Mouse (Mus musculus) lung, embryonic 16.5 days (tissue): ENCODE results near the gene Eml6. TPM values are rescaled to one million over a fixed set of nuclear protein-coding genes. Genes with fewer than 3 reads are reported as not detected.

Experiments used
- ATAC-seq: fragments of 200-750 bp; cut with Nextera tagmentation; 2 replicates; pipeline ENCODE4 v1.8.0; 2017; ENCODE audit warnings: low read depth, mild to moderate bottlenecking, moderate library complexity
- H3K27ac ChIP-seq: fragments of 300-500 bp; sonication (generic); 2 replicates; pipeline ENCODE4 v1.5.1; 2014; ENCODE audit warnings: mild to moderate bottlenecking, control low read depth, low read length
- H3K27me3 ChIP-seq: fragments of 300-500 bp; sonication (generic); 2 replicates; pipeline ENCODE4 v1.6.1; 2014; ENCODE audit warnings: low read depth, low read length, mixed read lengths; ENCODE audit not compliant: control insufficient read depth, insufficient read depth
- H3K36me3 ChIP-seq: fragments of 300-500 bp; sonication (generic); 2 replicates; pipeline ENCODE4 v1.6.1; 2014; ENCODE audit warnings: low read length; ENCODE audit not compliant: control insufficient read depth, insufficient read depth
- H3K4me1 ChIP-seq: fragments of 300-500 bp; sonication (generic); replicated peaks from 2 replicates; pipeline ENCODE4 v1.6.1; 2014; ENCODE audit warnings: low read length, mixed read lengths; ENCODE audit not compliant: control insufficient read depth, insufficient read depth
- H3K4me2 ChIP-seq: fragments of 300-500 bp; sonication (generic); 2 replicates; pipeline ENCODE4 v1.6.1; 2014; ENCODE audit warnings: low read depth, low read length, control low read depth
- H3K4me3 ChIP-seq: fragments of 300-500 bp; sonication (generic); 2 replicates; pipeline ENCODE4 v1.5.1; 2014; ENCODE audit warnings: mild to moderate bottlenecking, low read length, control low read depth
- H3K9ac ChIP-seq: fragments of 300-500 bp; sonication (generic); 2 replicates; pipeline ENCODE4 v1.6.1; 2014; ENCODE audit warnings: low read length, control low read depth
- H3K9me3 ChIP-seq: fragments of 300-500 bp; sonication (generic); 2 replicates; pipeline ENCODE4 v1.6.1; 2016; ENCODE audit warnings: low read length; ENCODE audit not compliant: control insufficient read depth
- WGBS: fragments of 180-500 bp; shearing (Covaris S2); extraction: QIAGEN DNeasy Blood & Tissue Kit; methylation state at CpG from one replicate; pipeline ENCODE4 v1.1.7; 2014; 5-methylcytosine and 5-hydroxymethylcytosine counted together
- polyA plus RNA-seq: library from polyadenylated mRNA; unstranded; fragments of >200 nt; fragmentation: Nextera tagmentation; extraction: Ambion mirVana; gene quantifications from 2 replicates; pipeline ENCODE4 v1.2.1, GENCODE M21; 2015

Gene Eml6
- polyA plus RNA-seq = 0.25 and 0.83 TPM in 2 replicates

GRCm38 (mm10) chr11:30025835-30026472 lies at the start of gene Eml6:
TSS of gene Eml6 (minus strand) at chr11:30026033.
- Histone ChIP-seq H3K27me3 (peaks cover 22% of the 10 kb centered on the region), H3K4me3 (peak within 1 kb of the TSS; percentile 72), H3K9ac (peak within 1 kb of the TSS; percentile 81), H3K4me2 (peak within 1 kb of the TSS; percentile 98), H3K27ac (peak within 1 kb of the TSS; percentile 59), H3K9me3 (no peaks in the 10 kb centered on the region), H3K4me1 (peaks cover 11% of the 10 kb centered on the region), H3K36me3 (no peaks in the 10 kb centered on the region)
- ATAC-seq = peak; percentile 100
- WGBS = under 1% methylated on average over 38 of the region's 39 CpGs

DNA sequence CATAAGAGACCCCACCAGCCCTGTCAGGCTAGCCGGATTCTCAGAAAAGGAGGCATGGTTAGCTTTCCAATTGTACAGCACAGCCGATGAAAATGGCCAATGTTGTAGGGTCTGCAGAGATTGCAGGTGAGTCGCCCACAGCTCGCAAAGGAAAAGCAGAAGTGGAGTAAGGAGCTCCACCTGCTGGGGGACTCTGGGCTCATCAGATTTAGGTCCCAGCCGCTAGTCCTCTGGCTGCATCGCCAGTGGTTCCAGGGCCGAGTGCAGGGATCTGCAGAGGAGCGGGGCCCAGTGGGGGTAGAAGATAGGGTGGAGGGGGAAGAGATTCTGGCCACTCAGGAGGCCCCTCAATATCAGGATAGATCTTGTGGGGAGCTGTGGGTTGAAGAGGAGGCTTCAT lies 31.5 kb upstream of the Eml6 start:
- no peaks in the 10 kb centered on the region for H3K36me3 ChIP-seq
- H3K27ac ChIP-seq = no peak overlapping the region
- H3K4me3 ChIP-seq = no peak overlapping the region
- WGBS = 30% methylated on average over 8 of the region's 8 CpGs
- H3K4me1 ChIP-seq = no peaks in the 10 kb centered on the region
- no peak for ATAC-seq
- no peak overlapping the region for H3K9ac ChIP-seq
- no peaks in the 10 kb centered on the region for H3K9me3 ChIP-seq
- H3K27me3 ChIP-seq = no peaks in the 10 kb centered on the region
- H3K4me2 ChIP-seq = no peak overlapping the region

DNA sequence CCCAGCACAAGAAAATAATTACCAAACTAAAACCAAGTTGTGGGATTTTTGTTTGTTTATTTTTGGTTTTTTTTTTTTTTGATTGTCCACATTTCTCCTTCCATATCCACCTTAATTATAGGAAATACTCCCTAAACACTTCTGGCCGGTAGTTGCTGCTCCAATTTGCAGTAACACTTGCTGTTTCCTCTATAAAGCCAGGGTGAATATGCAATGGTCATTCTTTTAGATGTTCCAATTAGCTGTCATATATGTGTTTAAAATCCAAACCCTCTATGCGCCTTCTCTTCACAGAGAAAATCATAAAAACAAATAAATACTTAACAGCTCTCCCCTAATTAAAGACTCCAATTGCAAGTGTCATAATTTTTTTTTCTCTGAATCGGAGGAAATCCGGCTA lies 689 bp downstream of the Eml6 start:
- Histone ChIP-seq H3K4me1 (peaks cover 11% of the 10 kb centered on the region), H3K27ac (no peak overlapping the region), H3K9ac (no peak overlapping the region), H3K9me3 (no peaks in the 10 kb centered on the region), H3K4me3 (peak overlapping the region; percentile 72), H3K4me2 (peak overlapping the region; percentile 98), H3K27me3 (peaks cover 22% of the 10 kb centered on the region), H3K36me3 (no peaks in the 10 kb centered on the region)
- 7% methylated on average over 4 of the region's 4 CpGs for WGBS
- no peak for ATAC-seq

DNA sequence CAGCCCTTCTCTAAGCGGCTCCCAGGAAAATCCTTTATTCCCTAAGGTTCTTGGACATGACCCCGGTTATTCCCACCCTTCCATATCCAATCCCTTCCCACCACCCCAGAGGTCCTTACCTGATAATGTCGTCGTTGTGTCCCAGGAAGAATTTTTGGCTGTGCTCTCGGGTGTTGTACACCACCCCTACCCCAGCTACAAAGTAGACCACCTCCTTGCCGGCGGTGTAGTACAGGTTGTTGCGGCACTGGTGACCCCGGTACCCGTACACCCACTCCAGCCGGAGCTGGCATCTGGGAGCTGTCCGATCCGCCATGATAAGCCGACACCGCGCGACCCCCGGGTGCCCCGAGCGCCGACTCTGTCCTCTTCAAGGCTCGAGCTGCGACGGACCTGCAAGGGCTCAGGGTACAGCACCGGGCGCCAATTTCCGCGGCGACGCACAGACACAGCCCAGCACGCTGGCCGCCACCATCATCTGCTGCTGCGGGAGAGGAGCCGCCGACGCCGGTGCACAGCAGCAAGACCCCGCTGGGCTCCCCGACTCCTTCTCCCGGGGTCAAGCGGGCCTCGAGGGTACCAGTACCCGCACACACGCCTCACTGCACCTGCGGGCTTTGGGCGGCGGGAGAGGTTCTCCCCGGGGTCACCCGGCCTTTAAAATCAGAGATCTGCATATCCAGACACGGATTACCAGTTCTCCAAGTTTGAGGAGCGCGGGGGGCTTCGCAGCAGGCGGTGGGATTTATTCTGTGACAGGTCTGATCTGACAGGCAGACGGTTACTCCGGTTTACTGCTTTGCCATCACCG lies 1.4 kb downstream of the Eml6 start:
- ATAC-seq = no peak
- Histone ChIP-seq H3K9ac (peak overlapping the region; percentile 61), H3K4me2 (peak overlapping the region; percentile 98), H3K27ac (no peak overlapping the region), H3K36me3 (no peaks in the 10 kb centered on the region), H3K9me3 (no peaks in the 10 kb centered on the region), H3K4me3 (peak overlapping the region; percentile 72), H3K4me1 (peaks cover 11% of the 10 kb centered on the region), H3K27me3 (peaks cover 22% of the 10 kb centered on the region)
- under 1% methylated on average over 56 of the region's 57 CpGs for WGBS

DNA sequence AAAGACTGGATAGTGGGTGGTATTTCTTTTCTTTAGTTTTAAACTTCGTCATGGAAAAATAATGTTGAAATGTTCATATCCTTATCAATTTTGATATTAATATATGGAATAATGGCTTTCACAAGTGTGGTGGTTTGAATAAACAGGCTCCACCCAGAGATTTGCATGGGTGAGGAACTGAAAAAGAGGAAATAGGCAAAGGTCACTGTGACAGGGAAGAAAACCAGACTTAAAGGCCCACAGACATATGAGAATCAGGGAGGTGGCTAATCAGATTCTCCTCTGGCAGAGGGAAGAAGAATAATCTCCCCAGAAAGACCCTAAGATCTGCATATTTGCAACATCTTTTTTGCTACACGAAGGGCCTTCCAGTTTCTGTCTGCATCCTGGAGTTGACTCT lies 39.6 kb downstream of the Eml6 start:
- no peaks in the 10 kb centered on the region for H3K36me3 ChIP-seq
- no peak overlapping the region for H3K27ac ChIP-seq
- no peak for ATAC-seq
- no peaks in the 10 kb centered on the region for H3K9me3 ChIP-seq
- no peak overlapping the region for H3K4me2 ChIP-seq
- H3K4me3 ChIP-seq = no peak overlapping the region
- no peak overlapping the region for H3K9ac ChIP-seq
- 62% methylated on average over 2 of the region's 2 CpGs for WGBS
- no peaks in the 10 kb centered on the region for H3K4me1 ChIP-seq
- H3K27me3 ChIP-seq = no peaks in the 10 kb centered on the region

DNA sequence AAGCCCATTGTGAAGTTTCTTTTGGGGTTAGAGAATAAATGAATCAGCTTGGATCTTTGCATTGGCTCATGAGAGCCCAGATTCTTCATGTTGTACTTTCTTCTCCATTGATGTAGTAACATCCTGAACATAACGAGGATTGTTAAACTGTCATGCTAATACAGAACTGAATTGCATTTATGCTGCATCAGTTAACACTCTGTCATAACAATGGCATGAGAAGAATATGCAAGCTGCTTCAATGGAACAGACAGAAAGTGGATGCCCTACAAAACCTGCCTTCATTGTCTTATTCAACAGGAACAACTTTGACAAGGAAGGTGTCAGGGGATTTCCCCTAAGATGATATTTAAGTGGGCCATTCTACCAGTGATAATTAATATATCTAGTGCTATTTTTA lies 57.0 kb downstream of the Eml6 start:
- no peaks in the 10 kb centered on the region for H3K4me1 ChIP-seq

DNA sequence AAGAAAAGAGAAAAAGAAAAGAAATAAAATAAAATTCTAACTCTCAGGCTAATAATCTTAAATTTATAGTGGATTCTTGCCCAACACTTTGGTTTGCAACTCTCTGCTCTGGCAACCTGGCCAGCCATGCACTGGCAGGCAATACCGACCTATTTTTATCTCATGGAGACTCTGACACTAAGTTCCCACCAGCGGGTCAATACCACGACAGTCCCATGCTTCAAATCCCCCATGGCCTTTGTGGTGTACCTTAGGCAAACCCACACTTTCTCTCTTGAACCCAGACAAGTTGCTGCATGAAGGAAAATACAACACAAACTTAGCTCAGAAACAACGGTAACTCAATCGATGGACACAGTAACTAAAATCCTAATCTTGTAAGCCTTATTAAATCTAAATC lies 66.5 kb downstream of the Eml6 start:
- H3K4me3 ChIP-seq = no peak overlapping the region
- no peak overlapping the region for H3K4me2 ChIP-seq
- H3K36me3 ChIP-seq = no peaks in the 10 kb centered on the region
- H3K27me3 ChIP-seq = no peaks in the 10 kb centered on the region
- no peaks in the 10 kb centered on the region for H3K4me1 ChIP-seq
- H3K9me3 ChIP-seq = no peaks in the 10 kb centered on the region
- WGBS = 87% methylated on average over 5 of the region's 5 CpGs
- ATAC-seq = no peak
- H3K9ac ChIP-seq = no peak overlapping the region
- no peak overlapping the region for H3K27ac ChIP-seq

More for the DNA sequence above, 57.0 kb downstream of the Eml6 start:
- no peaks in the 10 kb centered on the region for H3K27me3 ChIP-seq
- WGBS = 70% methylated on average over 1 of the region's 1 CpGs
- no peaks in the 10 kb centered on the region for H3K36me3 ChIP-seq
- H3K9me3 ChIP-seq = no peaks in the 10 kb centered on the region
- no peak overlapping the region for H3K27ac ChIP-seq
- ATAC-seq = no peak
- H3K4me3 ChIP-seq = no peak overlapping the region
- no peak overlapping the region for H3K4me2 ChIP-seq
- no peak overlapping the region for H3K9ac ChIP-seq

- ATAC-seq = no peak
- H3K9me3 ChIP-seq = no peaks in the 10 kb centered on the region
- no peaks in the 10 kb centered on the region for H3K4me1 ChIP-seq
- H3K4me2 ChIP-seq = no peak overlapping the region
- no peak overlapping the region for H3K27ac ChIP-seq
- H3K4me3 ChIP-seq = no peak overlapping the region
- no peak overlapping the region for H3K9ac ChIP-seq
- 57% methylated on average over 3 of the region's 3 CpGs for WGBS
- H3K27me3 ChIP-seq = no peaks in the 10 kb centered on the region
- H3K36me3 ChIP-seq = no peaks in the 10 kb centered on the region
Measured at GRCm38 (mm10) chr11:29944661-29945060, 81.2 kb downstream of the Eml6 start.

DNA sequence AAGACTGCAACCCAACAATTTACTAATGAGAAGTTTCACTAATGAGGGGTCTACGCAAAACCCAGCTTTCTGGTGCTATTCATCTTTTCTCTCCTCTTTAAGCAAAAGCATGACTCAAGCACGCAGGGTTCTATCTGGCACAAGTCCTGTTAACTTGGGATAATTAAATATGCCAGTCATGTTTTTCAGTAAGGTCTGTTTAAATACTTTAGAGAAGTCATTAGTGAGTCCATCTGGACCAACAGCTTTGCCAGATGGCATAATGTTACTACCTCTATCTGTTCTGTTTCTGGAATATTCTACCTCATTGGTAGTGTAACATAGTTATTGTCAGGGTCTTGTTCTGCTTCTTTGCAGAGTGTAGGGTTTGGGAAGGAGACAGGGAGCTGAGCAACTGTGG lies 101.5 kb downstream of the Eml6 start:
- H3K4me1 ChIP-seq = no peaks in the 10 kb centered on the region
- no peaks in the 10 kb centered on the region for H3K9me3 ChIP-seq
- WGBS = 87% methylated on average over 2 of the region's 2 CpGs
- H3K27me3 ChIP-seq = no peaks in the 10 kb centered on the region
- H3K4me3 ChIP-seq = no peak overlapping the region
- no peak overlapping the region for H3K9ac ChIP-seq
- ATAC-seq = no peak
- H3K36me3 ChIP-seq = no peaks in the 10 kb centered on the region
- H3K27ac ChIP-seq = no peak overlapping the region
- H3K4me2 ChIP-seq = no peak overlapping the region
